Mouse (Mus musculus) hindbrain, embryonic 10.5 days (tissue): Measurements from ENCODE around the gene Ripply2. TPM values are rescaled to one million over a fixed set of nuclear protein-coding genes. Genes with fewer than 3 reads are reported as not detected.
A peak's percentile ranks its signal among the peaks of the same experiment; 100 is the strongest.
"Not testable (repeated sequence)": the region's sequence is repeated elsewhere in the genome, so short reads cannot be mapped to it uniquely, and the experiment has no call there.

Experiments used
- DNase-seq: peaks from one replicate; pipeline ENCODE4 v3.0.0-alpha.2; 2017; ENCODE audit warnings: low spot score
- H3K27ac ChIP-seq: fragments of 300-500 bp; sonication (generic); 2 replicates; pipeline ENCODE4 v1.5.1; 2016; ENCODE audit warnings: mild to moderate bottlenecking, moderate library complexity
- H3K27me3 ChIP-seq: fragments of 300-500 bp; sonication (generic); 2 replicates; pipeline ENCODE4 v1.6.1; 2016; ENCODE audit warnings: mild to moderate bottlenecking; ENCODE audit not compliant: poor library complexity, insufficient read depth, severe bottlenecking
- H3K36me3 ChIP-seq: fragments of 300-500 bp; sonication (generic); 2 replicates; pipeline ENCODE4 v1.6.1; 2016; ENCODE audit warnings: mild to moderate bottlenecking, moderate library complexity
- H3K4me1 ChIP-seq: fragments of 300-500 bp; sonication (generic); replicated peaks from 2 replicates; pipeline ENCODE4 v1.6.1; 2016; ENCODE audit warnings: mild to moderate bottlenecking
- H3K4me3 ChIP-seq: fragments of 300-500 bp; sonication (generic); 2 replicates; pipeline ENCODE4 v1.5.1; 2016; ENCODE audit warnings: mild to moderate bottlenecking, moderate library complexity
- H3K9me3 ChIP-seq: fragments of 300-500 bp; sonication (generic); 2 replicates; pipeline ENCODE4 v1.6.1; 2016; ENCODE audit warnings: mild to moderate bottlenecking, moderate library complexity
- WGBS: fragments of 180-500 bp; shearing (Covaris S2); methylation state at CpG from one replicate; pipeline ENCODE4 v1.1.7; 2016; 5-methylcytosine and 5-hydroxymethylcytosine counted together
- polyA plus RNA-seq: library from polyadenylated mRNA; unstranded; fragments of >200 nt; fragmentation: Nextera tagmentation; extraction: Ambion mirVana; gene quantifications from 2 replicates; pipeline ENCODE4 v1.2.1, GENCODE M21; 2016

The Ripply2 gene
- 1.2 and 1.4 TPM in 2 replicates for polyA plus RNA-seq

- Histone ChIP-seq H3K36me3 (no peaks in the 10 kb centered on the region), H3K4me3 (peak within 1 kb of the TSS; percentile 67), H3K27me3 (peaks cover 54% of the 10 kb centered on the region), H3K4me1 (peaks cover 14% of the 10 kb centered on the region), H3K9me3 (no peaks in the 10 kb centered on the region), H3K27ac (peak within 1 kb of the TSS; percentile 86)
- peak; percentile 61 for DNase-seq
- under 1% methylated on average over 71 of the region's 71 CpGs for WGBS
Observed at GRCm38 (mm10) chr9:87015288-87015937, at the start of gene Ripply2. TSS of gene Ripply2 (plus strand) at chr9:87015537.

GRCm38 (mm10) chr9:86972471-86972870, 42.9 kb upstream of the Ripply2 start:
- not testable (repeated sequence) for H3K4me1 ChIP-seq, H3K4me3 ChIP-seq, H3K27ac ChIP-seq, H3K27me3 ChIP-seq, H3K36me3 ChIP-seq, H3K9me3 ChIP-seq, DNase-seq

- Histone ChIP-seq H3K4me3 (no peak overlapping the region), H3K27ac (no peak overlapping the region), H3K9me3 (no peaks in the 10 kb centered on the region), H3K36me3 (no peaks in the 10 kb centered on the region), H3K27me3 (no peaks in the 10 kb centered on the region), H3K4me1 (no peaks in the 10 kb centered on the region)
- no peak for DNase-seq
- 70% methylated on average over 4 of the region's 4 CpGs for WGBS
Observed at GRCm38 (mm10) chr9:86973562-86973961, 41.8 kb upstream of the Ripply2 start.

- Histone ChIP-seq H3K36me3 (no peaks in the 10 kb centered on the region), H3K27ac (no peak overlapping the region), H3K4me3 (no peak overlapping the region), H3K4me1 (0 out of 2 replicates have a peak, but pooled peaks cover 4% of the 10 kb centered on the region), H3K27me3 (no peaks in the 10 kb centered on the region), H3K9me3 (no peaks in the 10 kb centered on the region)
- no peak for DNase-seq
- WGBS: 87% methylated on average over 4 of the region's 4 CpGs
Observed at GRCm38 (mm10) chr9:86976896-86977295, 38.4 kb upstream of the Ripply2 start.

GRCm38 (mm10) chr9:86978257-86978907, 37.0 kb upstream of the Ripply2 start:
- no peak overlapping the region for H3K4me3 ChIP-seq
- H3K36me3 ChIP-seq: no peaks in the 10 kb centered on the region
- no peaks in the 10 kb centered on the region for H3K9me3 ChIP-seq
- no peak overlapping the region for H3K27ac ChIP-seq
- DNase-seq: no peak
- 0 out of 2 replicates have a peak, but pooled peaks cover 4% of the 10 kb centered on the region for H3K4me1 ChIP-seq
- no peaks in the 10 kb centered on the region for H3K27me3 ChIP-seq
- 69% methylated on average over 7 of the region's 7 CpGs for whole genome bisulfite sequencing

GRCm38 (mm10) chr9:86980048-86980447, 35.3 kb upstream of the Ripply2 start:
- H3K27me3 ChIP-seq: no peaks in the 10 kb centered on the region
- H3K27ac ChIP-seq: no peak overlapping the region
- H3K9me3 ChIP-seq: no peaks in the 10 kb centered on the region
- H3K4me3 ChIP-seq: no peak overlapping the region
- H3K4me1 ChIP-seq: 0 out of 2 replicates have a peak, but pooled peaks cover 4% of the 10 kb centered on the region
- no peak for DNase-seq
- no peaks in the 10 kb centered on the region for H3K36me3 ChIP-seq

- Histone ChIP-seq H3K4me3 (no peak overlapping the region), H3K4me1 (0 out of 2 replicates have a peak, but pooled peaks cover 4% of the 10 kb centered on the region), H3K27ac (no peak overlapping the region), H3K27me3 (no peaks in the 10 kb centered on the region), H3K9me3 (no peaks in the 10 kb centered on the region), H3K36me3 (no peaks in the 10 kb centered on the region)
- WGBS: 61% methylated on average over 2 of the region's 2 CpGs
- no peak for DNase-seq
Observed at GRCm38 (mm10) chr9:86980942-86981341, 34.4 kb upstream of the Ripply2 start.

GRCm38 (mm10) chr9:86981551-86981950, 33.8 kb upstream of the Ripply2 start:
- 0 out of 2 replicates have a peak, but pooled peaks cover 4% of the 10 kb centered on the region for H3K4me1 ChIP-seq
- DNase-seq: peak; percentile 6
- no peak overlapping the region for H3K4me3 ChIP-seq
- H3K36me3 ChIP-seq: no peaks in the 10 kb centered on the region
- H3K9me3 ChIP-seq: no peaks in the 10 kb centered on the region
- H3K27ac ChIP-seq: no peak overlapping the region
- no peaks in the 10 kb centered on the region for H3K27me3 ChIP-seq
- 18% methylated on average over 10 of the region's 10 CpGs for WGBS

GRCm38 (mm10) chr9:86984583-86984982, 30.8 kb upstream of the Ripply2 start:
- Histone ChIP-seq H3K36me3 (no peaks in the 10 kb centered on the region), H3K4me1 (0 out of 2 replicates have a peak, but pooled peaks cover 4% of the 10 kb centered on the region), H3K27me3 (no peaks in the 10 kb centered on the region), H3K27ac (no peak overlapping the region), H3K9me3 (no peaks in the 10 kb centered on the region), H3K4me3 (no peak overlapping the region)
- DNase-seq: no peak
- WGBS: 79% methylated on average over 3 of the region's 3 CpGs

GRCm38 (mm10) chr9:86985105-86985504, 30.2 kb upstream of the Ripply2 start:
- H3K4me3 ChIP-seq: no peak overlapping the region
- no peaks in the 10 kb centered on the region for H3K27me3 ChIP-seq
- H3K36me3 ChIP-seq: no peaks in the 10 kb centered on the region
- DNase-seq: no peak
- no peaks in the 10 kb centered on the region for H3K9me3 ChIP-seq
- 75% methylated on average over 6 of the region's 6 CpGs for WGBS
- H3K27ac ChIP-seq: no peak overlapping the region
- 0 out of 2 replicates have a peak, but pooled peaks cover 4% of the 10 kb centered on the region for H3K4me1 ChIP-seq

- Histone ChIP-seq H3K9me3 (no peaks in the 10 kb centered on the region), H3K36me3 (no peaks in the 10 kb centered on the region), H3K27ac (no peak overlapping the region), H3K4me1 (no peaks in the 10 kb centered on the region), H3K27me3 (no peaks in the 10 kb centered on the region), H3K4me3 (no peak overlapping the region)
- peak; percentile 35 for DNase-seq
- WGBS: 66% methylated on average over 7 of the region's 7 CpGs
Observed at GRCm38 (mm10) chr9:86986703-86987296, 28.5 kb upstream of the Ripply2 start.

GRCm38 (mm10) chr9:86989822-86990221, 25.5 kb upstream of the Ripply2 start:
- Histone ChIP-seq H3K4me3 (no peak overlapping the region), H3K27me3 (no peaks in the 10 kb centered on the region), H3K36me3 (no peaks in the 10 kb centered on the region), H3K9me3 (no peaks in the 10 kb centered on the region), H3K4me1 (0 out of 2 replicates have a peak, but pooled peaks cover 3% of the 10 kb centered on the region), H3K27ac (no peak overlapping the region)
- DNase-seq: no peak

- Histone ChIP-seq H3K27me3 (no peaks in the 10 kb centered on the region), H3K36me3 (no peaks in the 10 kb centered on the region), H3K9me3 (no peaks in the 10 kb centered on the region), H3K4me1 (0 out of 2 replicates have a peak, but pooled peaks cover 3% of the 10 kb centered on the region), H3K27ac (no peak overlapping the region), H3K4me3 (no peak overlapping the region)
- no peak for DNase-seq
- WGBS: 83% methylated on average over 8 of the region's 8 CpGs
Observed at GRCm38 (mm10) chr9:86991758-86992157, 23.6 kb upstream of the Ripply2 start.
